Mouse (Mus musculus) cerebellum, postnatal 10 days (tissue): Measurements from ENCODE around the gene Gm8212.
"Not testable (repeated sequence)": the region's sequence is repeated elsewhere in the genome, so short reads cannot be mapped to it uniquely, and the experiment has no call there.

Source experiments
- DNase-seq, 2 experiments: peaks; one replicate each; pipeline ENCODE4 v3.0.0; 2021; ENCODE audit warnings: mixed read lengths in 2 of 2

Gm8212 gene

GRCm38 (mm10) chr14:44197361-44197760 lies at the start of gene Gm8212:
Gm8212 (plus strand) TSS chr14:44197661.
- not testable (repeated sequence) for DNase-seq

GRCm38 (mm10) chr14:44213154-44213553 lies 15.7 kb downstream of the Gm8212 start, which contains the start of gene 4930503E14Rik:
4930503E14Rik (minus strand) TSS chr14:44213254.
- not testable (repeated sequence) for DNase-seq

- DNase-seq: no peak
Observed at GRCm38 (mm10) chr14:44248039-44248438, 50.6 kb downstream of the Gm8212 start.
